Mouse (Mus musculus): ENCODE data around the gene 1700123L14Rik. TPM values are rescaled to one million over a fixed set of nuclear protein-coding genes. Genes with fewer than 3 reads are reported as not detected.
A peak's percentile ranks its signal among the peaks of the same experiment; 100 is the strongest.

1700123L14Rik gene
- total and polyA plus RNA-seq, 2 experiments from 2014 or later, result 0.20 TPM; not detected in 1

- Histone ChIP-seq H3K9ac (replicated peaks; ENCODE audit: low read length, poor library complexity, severe bottlenecking) (no peak overlapping the region), H3K4me1 (ENCODE audit: insufficient read depth, low read length) (no peaks in the 10 kb centered on the region), H3K4me3 (ENCODE audit: low read depth, low read length) (no peak overlapping the region), H3K9me3 (ENCODE audit: low read length) (no peaks in the 10 kb centered on the region), H3K27me3 (ENCODE audit: insufficient read depth, low read length) (no peaks in the 10 kb centered on the region), H3K4me2 (ENCODE audit: low read depth, low read length, poor library complexity, severe bottlenecking) (no peak overlapping the region), H3K36me3 (ENCODE audit: insufficient read depth, low read length) (no peaks in the 10 kb centered on the region), H3K27ac (ENCODE audit: low read depth, low read length) (no peak overlapping the region)
- TF ChIP-seq CTCF (IDR thresholded peaks at IDR 0.05), result no peak
- ATAC-seq (ENCODE audit: low FRiP score) (no peak), DNase-seq (ENCODE audit: low spot score) (no peak)
- 91% methylated on average over 3 of the region's 3 CpGs for WGBS
Observed at GRCm38 (mm10) chr6:96173681-96174080, 7.6 kb upstream of the 1700123L14Rik start.

- H3K9ac ChIP-seq (replicated peaks; ENCODE audit: low read length, poor library complexity, severe bottlenecking), result no peak overlapping the region
Observed at GRCm38 (mm10) chr6:96167031-96167430, 988 bp upstream of the 1700123L14Rik start.

GRCm38 (mm10) chr6:96165403-96165802, 640 bp downstream of the 1700123L14Rik start:
- no peaks in the 10 kb centered on the region for H3K4me1 ChIP-seq (ENCODE audit: insufficient read depth, low read length)
- no peak overlapping the region for H3K9ac ChIP-seq (replicated peaks; ENCODE audit: low read length, poor library complexity, severe bottlenecking)
- no peaks in the 10 kb centered on the region for H3K9me3 ChIP-seq (ENCODE audit: low read length)
- no peak for DNase-seq (ENCODE audit: low spot score)
- H3K4me2 ChIP-seq (ENCODE audit: low read depth, low read length, poor library complexity, severe bottlenecking), result no peak overlapping the region
- no peak for ATAC-seq (ENCODE audit: low FRiP score)
- H3K27me3 ChIP-seq (ENCODE audit: insufficient read depth, low read length), result no peaks in the 10 kb centered on the region
- WGBS, result 90% methylated on average over 13 of the region's 13 CpGs
- no peak overlapping the region for H3K4me3 ChIP-seq (ENCODE audit: low read depth, low read length)
- no peak overlapping the region for H3K27ac ChIP-seq (ENCODE audit: low read depth, low read length)
- TF ChIP-seq CTCF (IDR thresholded peaks at IDR 0.05), result no peak
- no peaks in the 10 kb centered on the region for H3K36me3 ChIP-seq (ENCODE audit: insufficient read depth, low read length)

More at GRCm38 (mm10) chr6:96167031-96167430, 988 bp upstream of the 1700123L14Rik start:
- TF ChIP-seq CTCF (IDR thresholded peaks at IDR 0.05), result no peak
- DNase-seq (ENCODE audit: low spot score), result no peak
- no peaks in the 10 kb centered on the region for H3K27me3 ChIP-seq (ENCODE audit: insufficient read depth, low read length)
- ATAC-seq (ENCODE audit: low FRiP score), result no peak
- no peaks in the 10 kb centered on the region for H3K4me1 ChIP-seq (ENCODE audit: insufficient read depth, low read length)
- no peaks in the 10 kb centered on the region for H3K9me3 ChIP-seq (ENCODE audit: low read length)
- no peak overlapping the region for H3K4me3 ChIP-seq (ENCODE audit: low read depth, low read length)
- no peaks in the 10 kb centered on the region for H3K36me3 ChIP-seq (ENCODE audit: insufficient read depth, low read length)
- H3K27ac ChIP-seq (ENCODE audit: low read depth, low read length), result no peak overlapping the region
- no peak overlapping the region for H3K4me2 ChIP-seq (ENCODE audit: low read depth, low read length, poor library complexity, severe bottlenecking)

GRCm38 (mm10) chr6:96143326-96143725, 22.7 kb downstream of the 1700123L14Rik start:
- Histone ChIP-seq H3K4me2 (ENCODE audit: low read depth, low read length, poor library complexity, severe bottlenecking) (no peak overlapping the region), H3K36me3 (ENCODE audit: insufficient read depth, low read length) (no peaks in the 10 kb centered on the region), H3K9me3 (ENCODE audit: low read length) (no peaks in the 10 kb centered on the region), H3K27ac (ENCODE audit: low read depth, low read length) (no peak overlapping the region), H3K27me3 (ENCODE audit: insufficient read depth, low read length) (no peaks in the 10 kb centered on the region), H3K4me3 (ENCODE audit: low read depth, low read length) (no peak overlapping the region), H3K4me1 (ENCODE audit: insufficient read depth, low read length) (no peaks in the 10 kb centered on the region), H3K9ac (replicated peaks; ENCODE audit: low read length, poor library complexity, severe bottlenecking) (no peak overlapping the region)
- DNase-seq (ENCODE audit: low spot score) (no peak), ATAC-seq (ENCODE audit: low FRiP score) (no peak)
- no peak for TF ChIP-seq CTCF (IDR thresholded peaks at IDR 0.05)
- WGBS, result 100% methylated on average over 1 of the region's 1 CpGs

- H3K9me3 ChIP-seq (ENCODE audit: low read length), result no peaks in the 10 kb centered on the region
- under 1% methylated on average over 32 of the region's 32 CpGs for WGBS
- peak overlapping the region; percentile 88 for H3K4me2 ChIP-seq (ENCODE audit: low read depth, low read length, poor library complexity, severe bottlenecking)
- H3K9ac ChIP-seq (replicated peaks; ENCODE audit: low read length, poor library complexity, severe bottlenecking), result peak overlapping the region; percentile 75
- peaks cover 8% of the 10 kb centered on the region; the same call in 1 of the 2 replicates for H3K4me1 ChIP-seq (ENCODE audit: insufficient read depth, low read length)
- no peaks in the 10 kb centered on the region for H3K36me3 ChIP-seq (ENCODE audit: insufficient read depth, low read length)
- ATAC-seq (ENCODE audit: low FRiP score), result peak; percentile 77
- H3K4me3 ChIP-seq (ENCODE audit: low read depth, low read length), result peak overlapping the region; percentile 66
- peak overlapping the region; percentile 72 for H3K27ac ChIP-seq (ENCODE audit: low read depth, low read length)
- peak; percentile 76 for DNase-seq (ENCODE audit: low spot score)
- no peaks in the 10 kb centered on the region for H3K27me3 ChIP-seq (ENCODE audit: insufficient read depth, low read length)
- TF ChIP-seq CTCF (IDR thresholded peaks at IDR 0.05), result peak; percentile 61
Observed at GRCm38 (mm10) chr6:96116534-96117272, 49.3 kb downstream of the 1700123L14Rik start.

GRCm38 (mm10) chr6:96116148-96116533, 49.9 kb downstream of the 1700123L14Rik start:
- WGBS, result 8% methylated on average over 6 of the region's 6 CpGs
- TF ChIP-seq CTCF (IDR thresholded peaks at IDR 0.05), result peak; percentile 51
- ATAC-seq (ENCODE audit: low FRiP score), result no peak
- Histone ChIP-seq H3K27ac (ENCODE audit: low read depth, low read length) (peak overlapping the region; percentile 72), H3K9me3 (ENCODE audit: low read length) (no peaks in the 10 kb centered on the region), H3K4me1 (ENCODE audit: insufficient read depth, low read length) (peaks cover 8% of the 10 kb centered on the region; the same call in 1 of the 2 replicates), H3K4me2 (ENCODE audit: low read depth, low read length, poor library complexity, severe bottlenecking) (peak overlapping the region; percentile 88), H3K36me3 (ENCODE audit: insufficient read depth, low read length) (no peaks in the 10 kb centered on the region), H3K27me3 (ENCODE audit: insufficient read depth, low read length) (no peaks in the 10 kb centered on the region), H3K9ac (replicated peaks; ENCODE audit: low read length, poor library complexity, severe bottlenecking) (peak overlapping the region; percentile 75), H3K4me3 (ENCODE audit: low read depth, low read length) (peak overlapping the region; percentile 66)
- DNase-seq (ENCODE audit: low spot score), result peak; percentile 23

Other genes with a start within 250 kb of the 1700123L14Rik start
- 15.7 and 22.2 TPM in 2 replicates for gene Fam19a1, start 53.1 kb downstream of the 1700123L14Rik start, total RNA-seq (2014; rRNA removed)
- gene Fam19a1, start 53.1 kb downstream of the 1700123L14Rik start, polyA plus RNA-seq (2015; fragmentation: Nextera tagmentation; extraction: Ambion mirVana), result 21.3 and 23.6 TPM in 2 replicates

All from midbrain, postnatal 0 days (tissue).